Mouse (Mus musculus) heart, embryonic 14.5 days (tissue): ENCODE measurements around the gene Gm9745. TPM values are rescaled to one million over a fixed set of nuclear protein-coding genes. Genes with fewer than 3 reads are reported as not detected.
A peak's percentile ranks its signal among the peaks of the same experiment; 100 is the strongest.
"Not testable (repeated sequence)": the region's sequence is repeated elsewhere in the genome, so short reads cannot be mapped to it uniquely, and the experiment has no call there.

Experiments
- ATAC-seq: fragments of 200-750 bp; cut with Nextera tagmentation; 2 replicates; pipeline ENCODE4 v1.8.0; 2017; ENCODE audit warnings: low read depth, moderate TSS enrichment; ENCODE audit not compliant: insufficient number of reproducible peaks, insufficient read depth, low FRiP score
- H3K27ac ChIP-seq, 2 experiments: fragments of 200-500 bp in 1 of 2; fragments of 300-500 bp in 1 of 2; sonication (generic) in 1 of 2; replicated peaks in 1 of 2; 2 replicates each; pipeline ENCODE4 v1.5.1; 2012 to 2014; ENCODE audit warnings: low read depth in 2 of 2, low read length in 2 of 2, control low read depth in 1 of 2, mild to moderate bottlenecking in 1 of 2, mixed read lengths in 1 of 2; ENCODE audit not compliant: control insufficient read depth in 1 of 2, insufficient read depth in 1 of 2
- H3K27me3 ChIP-seq: fragments of 300-500 bp; sonication (generic); 2 replicates; pipeline ENCODE4 v1.6.1; 2014; ENCODE audit warnings: mild to moderate bottlenecking, low read length, control low read depth; ENCODE audit not compliant: control insufficient read depth, insufficient read depth
- H3K36me3 ChIP-seq: fragments of 300-500 bp; sonication (generic); 2 replicates; pipeline ENCODE4 v1.6.1; 2014; ENCODE audit warnings: mild to moderate bottlenecking, control low read depth, low read length, mixed read lengths; ENCODE audit not compliant: control insufficient read depth, insufficient read depth
- H3K4me1 ChIP-seq, 2 experiments: fragments of 200-500 bp in 1 of 2; fragments of 300-500 bp in 1 of 2; sonication (generic) in 1 of 2; 2 replicates each; pipeline ENCODE4 v1.6.1; 2012 to 2014; ENCODE audit warnings: low read length in 2 of 2, control low read depth in 1 of 2, mixed read lengths in 1 of 2; ENCODE audit not compliant: control insufficient read depth in 2 of 2, insufficient read depth in 2 of 2
- H3K4me2 ChIP-seq: fragments of 300-500 bp; sonication (generic); 2 replicates; pipeline ENCODE4 v1.6.1; 2014; ENCODE audit warnings: mild to moderate bottlenecking, low read length
- H3K4me3 ChIP-seq, 2 experiments: fragments of 200-500 bp in 1 of 2; fragments of 300-500 bp in 1 of 2; sonication (generic) in 1 of 2; 2 replicates each; pipeline ENCODE4 v1.5.1; 2012 to 2014; ENCODE audit warnings: low read length in 2 of 2, mild to moderate bottlenecking in 2 of 2, control low read depth in 1 of 2, low read depth in 1 of 2, moderate library complexity in 1 of 2; ENCODE audit not compliant: control insufficient read depth in 1 of 2, insufficient read depth in 1 of 2
- H3K9ac ChIP-seq: fragments of 300-500 bp; sonication (generic); 2 replicates; pipeline ENCODE4 v1.6.1; 2014; ENCODE audit warnings: mild to moderate bottlenecking, low read length
- H3K9me3 ChIP-seq: fragments of 300-500 bp; sonication (generic); 2 replicates; pipeline ENCODE4 v1.6.1; 2016; ENCODE audit warnings: low read length, control low read depth; ENCODE audit not compliant: control insufficient read depth
- WGBS: fragments of 180-500 bp; shearing (Covaris S2); extraction: QIAGEN DNeasy Blood & Tissue Kit; methylation state at CpG from one replicate; pipeline ENCODE4 v1.1.7; 2014; 5-methylcytosine and 5-hydroxymethylcytosine counted together
- polyA plus RNA-seq: library from polyadenylated mRNA; unstranded; fragments of >200 nt; fragmentation: Nextera tagmentation; extraction: Ambion mirVana; gene quantifications from 2 replicates; pipeline ENCODE4 v1.2.1, GENCODE M21; 2014

The Gm9745 gene
- polyA plus RNA-seq, 1 experiment from 2014 or later = not detected

DNA sequence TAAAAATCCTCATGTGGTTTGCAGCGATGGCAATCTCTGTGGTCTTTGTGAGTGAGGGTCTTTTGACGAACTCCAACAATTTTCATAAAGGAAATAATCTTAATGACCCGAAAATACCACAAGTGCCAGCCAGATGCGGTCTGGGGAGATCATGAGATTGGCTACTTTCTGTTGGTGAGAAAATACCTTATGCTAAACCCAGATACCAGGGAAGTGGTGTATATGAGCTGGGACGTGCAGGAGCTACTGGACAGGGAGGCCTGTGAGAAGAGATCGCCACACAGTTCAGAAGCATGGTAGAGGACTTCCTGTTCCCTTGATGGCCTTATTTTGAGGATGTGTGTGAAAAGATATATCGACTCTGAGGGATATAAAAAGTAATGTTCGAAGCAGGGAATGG, 19.7 kb upstream of the Gm9745 start:
- H3K27ac ChIP-seq = no peak overlapping the region
- no peak for ATAC-seq
- no peaks in the 10 kb centered on the region for H3K9me3 ChIP-seq
- no peak overlapping the region for H3K9ac ChIP-seq
- no peak overlapping the region for H3K4me3 ChIP-seq
- H3K4me2 ChIP-seq = no peak overlapping the region
- H3K27me3 ChIP-seq = no peaks in the 10 kb centered on the region
- H3K4me1 ChIP-seq = no peaks in the 10 kb centered on the region
- 92% methylated on average over 8 of the region's 8 CpGs for WGBS
- H3K36me3 ChIP-seq = peaks cover 47% of the 10 kb centered on the region

DNA sequence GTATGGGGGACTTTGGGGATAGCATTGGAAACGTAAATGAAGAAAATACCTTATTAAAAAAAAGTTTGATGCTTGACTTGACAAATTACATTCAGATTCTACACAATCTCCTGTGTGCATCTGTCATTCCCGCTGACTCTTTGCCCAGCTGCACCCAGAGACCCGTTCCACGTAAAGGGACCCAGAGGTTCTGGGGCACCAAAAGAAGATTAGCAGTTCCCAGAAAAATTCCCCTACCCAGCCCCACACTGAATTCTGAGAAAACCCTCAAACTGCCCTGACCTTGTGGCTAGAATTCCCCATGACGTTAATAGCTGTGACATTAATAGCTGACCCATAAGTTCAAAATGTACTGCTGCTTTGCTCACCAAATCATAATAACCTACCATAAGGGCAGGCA, 17.2 kb upstream of the Gm9745 start:
- H3K27me3 ChIP-seq = no peaks in the 10 kb centered on the region
- WGBS = 93% methylated on average over 5 of the region's 5 CpGs
- peaks cover 26% of the 10 kb centered on the region for H3K36me3 ChIP-seq
- peaks cover 3 to 4% of the 10 kb centered on the region in 2 experiments; a peak in 2 of 4 replicates for H3K4me1 ChIP-seq
- no peak overlapping the region for H3K4me3 ChIP-seq
- ATAC-seq = no peak
- H3K9ac ChIP-seq = no peak overlapping the region
- H3K27ac ChIP-seq = no peak overlapping the region
- no peak overlapping the region for H3K4me2 ChIP-seq
- no peaks in the 10 kb centered on the region for H3K9me3 ChIP-seq

DNA sequence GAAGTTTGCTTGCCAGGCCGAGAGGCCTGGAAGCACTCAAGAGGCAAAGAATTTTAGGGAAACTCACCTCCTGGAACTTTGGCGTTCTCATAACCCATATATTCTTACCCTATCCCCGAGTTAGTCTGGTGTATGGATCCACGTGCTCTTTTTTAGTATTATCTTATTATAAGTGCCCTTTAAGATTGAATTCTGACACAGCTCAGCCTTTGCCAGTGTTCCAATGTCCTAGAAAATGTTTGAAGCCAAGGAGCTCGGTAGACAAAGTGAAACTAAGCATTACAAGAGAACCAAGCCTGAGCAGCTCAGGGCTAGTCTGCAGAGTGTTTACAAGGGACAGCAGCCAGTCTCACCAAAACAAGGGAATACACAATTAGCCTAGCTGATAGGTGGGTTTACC, 14.2 kb upstream of the Gm9745 start:
- H3K36me3 ChIP-seq, H3K9me3 ChIP-seq, H3K27me3 ChIP-seq, H3K4me1 ChIP-seq, H3K4me3 ChIP-seq, ATAC-seq: not testable (repeated sequence)
- peak overlapping the region; percentile 36 for H3K9ac ChIP-seq
- H3K27ac ChIP-seq = peak overlapping the region in 1 of 2 experiments; percentile 35; a peak in 1 of 4 replicates
- H3K4me2 ChIP-seq = peak overlapping the region; percentile 39
- WGBS = 26% methylated on average over 5 of the region's 5 CpGs

DNA sequence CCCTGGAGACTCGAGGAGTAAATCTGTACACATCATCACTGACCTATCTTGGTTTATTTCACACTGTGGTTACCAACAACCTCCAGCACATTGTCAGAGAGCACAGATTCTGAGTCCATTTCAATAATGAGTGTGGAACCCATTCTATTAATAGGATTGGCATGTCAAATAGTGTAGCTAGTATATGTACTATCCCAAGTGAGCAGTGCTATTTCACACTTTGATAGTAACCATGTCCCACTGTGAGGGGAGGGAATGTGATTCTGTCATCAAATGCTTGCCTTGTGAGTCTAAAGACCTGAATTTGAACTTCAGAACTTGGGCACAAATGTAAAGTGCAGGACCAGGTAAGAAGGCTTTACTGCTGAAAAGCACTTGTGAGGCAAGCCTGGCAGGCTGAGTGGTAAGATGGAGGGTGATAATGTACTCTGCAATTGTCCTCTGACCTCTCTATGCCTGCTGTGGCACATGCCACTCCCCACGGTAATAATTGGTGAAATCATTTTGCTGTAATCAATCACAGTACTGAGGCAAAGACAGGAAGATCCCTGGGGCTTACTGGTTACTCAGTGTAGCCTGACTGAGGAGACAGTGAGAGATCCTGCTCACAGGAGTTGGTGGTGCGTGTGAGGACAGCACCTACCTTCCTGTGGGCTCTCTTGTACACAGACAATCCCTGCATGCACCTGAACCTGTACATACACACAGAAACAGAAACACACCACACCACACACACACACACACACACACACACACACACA, 13.3 kb upstream of the Gm9745 start:
- H3K4me3 ChIP-seq, ATAC-seq, H3K4me1 ChIP-seq, H3K27me3 ChIP-seq, H3K9me3 ChIP-seq, H3K4me2 ChIP-seq, H3K9ac ChIP-seq, H3K36me3 ChIP-seq: not testable (repeated sequence)
- WGBS = 26% methylated on average over 2 of the region's 3 CpGs
- peak overlapping the region in 1 of 2 experiments; percentile 35; a peak in 1 of 4 replicates for H3K27ac ChIP-seq

DNA sequence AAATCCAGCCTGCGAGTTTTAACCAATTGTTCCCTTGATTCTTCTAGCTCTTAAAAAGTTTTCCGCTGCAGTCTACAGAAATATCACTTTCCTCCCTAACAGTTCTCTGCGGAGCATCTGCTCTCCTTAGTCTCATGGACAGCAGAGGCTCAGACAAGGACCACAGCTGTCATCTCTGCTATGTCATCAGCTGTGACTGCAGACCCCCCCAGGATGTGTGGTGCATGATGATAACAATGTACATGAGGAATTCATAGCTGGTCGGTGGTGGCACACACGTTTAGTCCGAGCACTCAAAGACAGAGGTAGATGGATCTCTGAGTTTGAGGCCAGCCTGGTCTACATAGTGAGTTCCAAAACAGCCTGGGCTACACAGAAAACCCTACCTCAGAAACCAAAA, 11.5 kb upstream of the Gm9745 start:
- not testable (repeated sequence) for ATAC-seq, H3K36me3 ChIP-seq, H3K9me3 ChIP-seq, H3K4me2 ChIP-seq, H3K27me3 ChIP-seq, H3K4me3 ChIP-seq, H3K9ac ChIP-seq, H3K4me1 ChIP-seq, H3K27ac ChIP-seq
- 67% methylated on average over 4 of the region's 6 CpGs for WGBS

DNA sequence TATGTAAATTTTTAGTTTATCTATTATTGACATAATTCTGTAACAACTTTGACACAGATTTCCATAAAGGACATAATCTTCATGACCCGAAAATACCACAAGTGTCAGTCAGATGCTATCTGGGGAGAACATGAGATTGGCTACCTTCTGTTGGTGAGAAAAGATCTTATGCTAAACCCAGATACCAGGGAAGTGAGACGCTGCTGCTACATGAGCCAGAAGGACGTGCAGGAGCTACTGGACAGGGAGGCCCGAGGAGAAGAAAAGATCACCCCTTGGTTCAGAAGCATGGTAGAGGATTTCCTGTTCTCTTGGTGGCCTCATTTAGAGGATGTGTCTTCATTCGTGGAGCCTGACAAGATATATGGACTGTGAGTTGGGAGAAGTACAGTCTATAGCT, 11.0 kb upstream of the Gm9745 start:
- H3K27ac ChIP-seq, H3K27me3 ChIP-seq, H3K36me3 ChIP-seq, H3K9ac ChIP-seq, H3K4me2 ChIP-seq, ATAC-seq, H3K9me3 ChIP-seq, H3K4me3 ChIP-seq, H3K4me1 ChIP-seq: not testable (repeated sequence)
- WGBS = 40% methylated on average over 1 of the region's 5 CpGs

DNA sequence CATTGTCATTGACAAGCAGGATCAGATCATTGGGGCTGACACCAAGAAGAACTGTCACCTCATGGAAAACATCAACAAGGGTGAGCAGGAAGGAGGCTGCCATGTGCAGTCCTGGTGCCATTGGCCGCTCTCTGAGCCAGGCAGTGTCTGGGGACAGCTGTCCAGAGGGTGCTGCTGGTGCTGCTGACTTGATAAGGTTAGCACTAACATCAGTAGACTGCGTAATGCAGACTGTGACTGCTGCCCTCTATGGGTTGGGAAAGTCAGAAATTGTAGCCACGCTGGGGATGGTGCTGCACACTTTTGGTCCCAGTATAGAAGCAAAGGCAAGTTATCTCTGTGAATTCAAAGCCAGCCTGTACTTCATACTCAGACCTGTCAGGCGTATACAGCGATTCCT, 8.8 kb upstream of the Gm9745 start:
- not testable (repeated sequence) for H3K4me2 ChIP-seq, H3K27me3 ChIP-seq, H3K36me3 ChIP-seq, H3K4me3 ChIP-seq, H3K27ac ChIP-seq, H3K9ac ChIP-seq, H3K9me3 ChIP-seq, H3K4me1 ChIP-seq
- WGBS = no CpG with 5 or more reads among the region's 5 CpGs
- 0 out of 2 replicates have a peak, but pooled peaks have one; percentile 31 for ATAC-seq

DNA sequence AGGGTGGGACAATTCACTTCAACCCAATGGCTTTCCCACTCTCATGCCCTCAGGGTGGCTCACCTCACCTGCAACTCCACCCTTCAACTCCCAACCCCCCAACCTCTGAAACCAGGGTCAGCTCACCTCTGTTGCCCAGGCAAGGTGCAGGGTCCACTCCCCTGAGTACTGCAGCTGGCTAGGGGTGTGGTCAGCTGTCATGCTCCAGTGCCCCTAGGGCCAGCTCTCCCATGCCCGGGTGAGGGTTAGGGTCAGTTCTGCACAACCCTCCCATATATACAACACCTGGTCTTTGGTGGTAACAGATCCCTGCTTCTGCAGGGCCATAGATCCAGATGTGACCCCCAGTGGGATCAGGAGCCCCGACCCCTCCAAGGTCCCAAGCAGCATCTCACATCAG, 7.1 kb upstream of the Gm9745 start:
- not testable (repeated sequence) for ATAC-seq, H3K9ac ChIP-seq
- WGBS = 85% methylated on average over 2 of the region's 2 CpGs

More for the DNA sequence above, 7.1 kb upstream of the Gm9745 start:
- not testable (repeated sequence) for H3K36me3 ChIP-seq, H3K4me1 ChIP-seq, H3K9me3 ChIP-seq, H3K27me3 ChIP-seq, H3K4me2 ChIP-seq, H3K4me3 ChIP-seq, H3K27ac ChIP-seq
